Mouse (Mus musculus) lung, embryonic 16.5 days (tissue): ENCODE data around the gene Tmem40. TPM values are rescaled to one million over a fixed set of nuclear protein-coding genes. Genes with fewer than 3 reads are reported as not detected.

ENCODE experiments used
- ATAC-seq: fragments of 200-750 bp; cut with Nextera tagmentation; 2 replicates; pipeline ENCODE4 v1.8.0; 2017; ENCODE audit warnings: low read depth, mild to moderate bottlenecking, moderate library complexity
- H3K27ac ChIP-seq: fragments of 300-500 bp; sonication (generic); 2 replicates; pipeline ENCODE4 v1.5.1; 2014; ENCODE audit warnings: mild to moderate bottlenecking, control low read depth, low read length
- H3K27me3 ChIP-seq: fragments of 300-500 bp; sonication (generic); 2 replicates; pipeline ENCODE4 v1.6.1; 2014; ENCODE audit warnings: low read depth, low read length, mixed read lengths; ENCODE audit not compliant: control insufficient read depth, insufficient read depth
- H3K36me3 ChIP-seq: fragments of 300-500 bp; sonication (generic); 2 replicates; pipeline ENCODE4 v1.6.1; 2014; ENCODE audit warnings: low read length; ENCODE audit not compliant: control insufficient read depth, insufficient read depth
- H3K4me1 ChIP-seq: fragments of 300-500 bp; sonication (generic); replicated peaks from 2 replicates; pipeline ENCODE4 v1.6.1; 2014; ENCODE audit warnings: low read length, mixed read lengths; ENCODE audit not compliant: control insufficient read depth, insufficient read depth
- H3K4me2 ChIP-seq: fragments of 300-500 bp; sonication (generic); 2 replicates; pipeline ENCODE4 v1.6.1; 2014; ENCODE audit warnings: low read depth, low read length, control low read depth
- H3K4me3 ChIP-seq: fragments of 300-500 bp; sonication (generic); 2 replicates; pipeline ENCODE4 v1.5.1; 2014; ENCODE audit warnings: mild to moderate bottlenecking, low read length, control low read depth
- H3K9ac ChIP-seq: fragments of 300-500 bp; sonication (generic); 2 replicates; pipeline ENCODE4 v1.6.1; 2014; ENCODE audit warnings: low read length, control low read depth
- H3K9me3 ChIP-seq: fragments of 300-500 bp; sonication (generic); 2 replicates; pipeline ENCODE4 v1.6.1; 2016; ENCODE audit warnings: low read length; ENCODE audit not compliant: control insufficient read depth
- WGBS: fragments of 180-500 bp; shearing (Covaris S2); extraction: QIAGEN DNeasy Blood & Tissue Kit; methylation state at CpG from one replicate; pipeline ENCODE4 v1.1.7; 2014; 5-methylcytosine and 5-hydroxymethylcytosine counted together
- polyA plus RNA-seq: library from polyadenylated mRNA; unstranded; fragments of >200 nt; fragmentation: Nextera tagmentation; extraction: Ambion mirVana; gene quantifications from 2 replicates; pipeline ENCODE4 v1.2.1, GENCODE M21; 2015

The Tmem40 gene
- 2.3 and 3.8 TPM in 2 replicates for polyA plus RNA-seq

DNA sequence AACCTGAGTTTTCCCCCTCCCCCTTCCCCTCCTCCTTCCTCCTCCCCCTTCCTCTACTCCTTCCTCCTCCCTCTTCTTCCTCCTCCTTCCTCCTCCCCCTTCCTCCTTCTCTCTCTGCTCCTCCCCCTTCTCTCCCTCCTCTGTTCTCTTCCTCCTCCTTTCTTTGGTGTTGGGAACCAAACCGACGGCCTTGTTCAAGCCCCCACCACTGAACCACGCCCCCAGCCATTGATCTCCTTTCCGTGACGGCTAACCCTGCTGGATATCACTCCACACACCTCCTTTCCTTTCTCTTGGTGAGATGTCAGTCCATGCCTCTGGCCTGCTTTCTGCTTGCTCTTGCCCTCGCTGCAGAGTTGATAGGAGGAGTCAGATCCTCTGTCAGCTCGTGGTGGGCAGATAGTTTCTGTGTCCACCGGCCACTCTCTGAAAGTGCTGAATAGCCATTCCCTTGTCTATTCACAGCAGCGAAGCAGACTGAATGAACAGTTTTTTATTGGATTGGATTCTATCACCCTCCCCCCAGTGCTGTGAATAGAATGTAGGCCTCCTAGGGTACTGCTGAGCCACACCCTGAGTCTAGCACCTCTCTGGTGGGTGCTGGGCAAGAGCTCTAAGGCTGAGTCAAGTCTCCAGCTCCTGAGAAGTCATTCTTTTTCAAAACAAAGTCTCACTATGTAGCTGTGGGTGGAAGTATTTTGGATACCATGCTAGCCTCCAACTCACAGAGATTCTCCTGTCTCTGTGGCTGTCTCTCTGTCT, at the start of gene Tmem40:
TSS of gene Tmem40 (minus strand) at position 416 of the 762 bp plus-strand sequence.
- WGBS = 5% methylated on average over 9 of the region's 9 CpGs
- Histone ChIP-seq H3K27ac (peak within 1 kb of the TSS; percentile 75), H3K9me3 (no peaks in the 10 kb centered on the region), H3K4me2 (peak within 1 kb of the TSS; percentile 32; the same call in 1 of the 2 replicates), H3K27me3 (no peaks in the 10 kb centered on the region), H3K4me3 (no peak within 1 kb of the TSS), H3K4me1 (peaks cover 21% of the 10 kb centered on the region), H3K36me3 (no peaks in the 10 kb centered on the region), H3K9ac (peak within 1 kb of the TSS; percentile 24; the same call in 1 of the 2 replicates)
- peak; percentile 16; the same call in 1 of the 2 replicates for ATAC-seq

DNA sequence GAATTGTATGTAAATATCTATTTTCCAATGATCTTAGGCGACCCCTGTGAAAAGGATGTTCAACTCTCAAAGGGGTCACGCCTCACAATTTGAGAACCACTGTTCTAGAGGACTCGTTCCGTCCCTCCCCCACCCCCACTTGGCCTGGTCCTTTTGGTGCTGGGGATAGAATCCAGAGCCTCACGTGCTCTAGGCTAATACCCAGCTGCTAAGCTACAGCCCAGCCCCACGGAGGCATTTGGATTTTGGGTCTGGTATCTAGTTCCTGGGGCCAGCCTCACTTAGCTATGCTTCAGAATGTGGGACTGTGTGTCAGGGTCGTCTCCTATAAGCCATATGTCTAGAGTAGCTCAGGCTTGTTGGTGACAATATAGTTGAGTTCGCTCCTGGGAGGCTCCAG, 49.4 kb upstream of the Tmem40 start:
- Histone ChIP-seq H3K4me2 (no peak overlapping the region), H3K27me3 (no peaks in the 10 kb centered on the region), H3K4me3 (no peak overlapping the region), H3K36me3 (peaks cover 7% of the 10 kb centered on the region; the same call in 1 of the 2 replicates), H3K4me1 (peaks cover 9% of the 10 kb centered on the region), H3K9me3 (no peaks in the 10 kb centered on the region), H3K27ac (no peak overlapping the region), H3K9ac (no peak overlapping the region)
- 62% methylated on average over 8 of the region's 8 CpGs for WGBS
- ATAC-seq = no peak

DNA sequence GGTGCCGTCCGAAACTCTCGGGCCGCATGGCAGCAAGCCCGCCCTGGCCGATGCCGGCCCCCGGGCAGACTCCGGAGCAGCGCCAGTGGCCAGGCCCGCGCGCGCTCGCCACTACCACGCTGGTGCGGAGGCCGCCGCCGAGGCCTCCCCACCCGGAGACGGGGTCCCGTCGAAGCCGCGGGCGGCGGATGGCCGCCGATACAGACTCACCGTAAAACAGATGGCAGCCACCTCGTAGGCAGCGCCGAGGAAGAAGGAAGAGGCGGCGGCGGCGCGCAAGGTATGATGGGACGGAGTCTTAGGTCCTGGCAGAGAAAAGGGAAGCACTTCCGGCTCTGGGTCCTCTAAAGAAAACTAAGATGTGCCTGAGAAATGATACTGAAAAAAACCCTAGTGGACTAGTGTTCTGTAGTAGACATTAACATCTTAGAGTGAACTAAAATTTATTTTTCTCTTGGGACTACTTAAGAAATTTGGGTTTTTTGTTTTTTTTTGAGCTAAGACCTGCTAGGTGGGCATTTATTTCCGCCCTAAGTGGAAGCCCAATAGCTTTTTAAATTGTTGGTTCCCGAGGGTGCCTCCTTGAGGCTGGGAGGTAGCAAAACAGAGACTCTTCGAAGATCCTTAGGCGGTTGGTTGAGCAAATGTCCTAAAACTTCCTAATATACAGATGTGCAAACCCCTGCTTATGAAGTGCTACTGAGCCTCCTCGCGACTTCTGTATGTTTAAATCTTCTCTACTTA, 46.5 kb upstream of the Tmem40 start, which contains the start of gene Rpl32:
TSS of gene Rpl32 (minus strand) at position 260 of the 744 bp plus-strand sequence.
- Histone ChIP-seq H3K9me3 (no peaks in the 10 kb centered on the region), H3K4me1 (peaks cover 17% of the 10 kb centered on the region), H3K27ac (peak within 1 kb of the TSS; percentile 90), H3K9ac (peak within 1 kb of the TSS; percentile 100), H3K27me3 (no peaks in the 10 kb centered on the region), H3K36me3 (peaks cover 30% of the 10 kb centered on the region), H3K4me3 (peak within 1 kb of the TSS; percentile 100), H3K4me2 (peak within 1 kb of the TSS; percentile 93)
- peak; percentile 89 for ATAC-seq
- WGBS = under 1% methylated on average over 47 of the region's 47 CpGs

DNA sequence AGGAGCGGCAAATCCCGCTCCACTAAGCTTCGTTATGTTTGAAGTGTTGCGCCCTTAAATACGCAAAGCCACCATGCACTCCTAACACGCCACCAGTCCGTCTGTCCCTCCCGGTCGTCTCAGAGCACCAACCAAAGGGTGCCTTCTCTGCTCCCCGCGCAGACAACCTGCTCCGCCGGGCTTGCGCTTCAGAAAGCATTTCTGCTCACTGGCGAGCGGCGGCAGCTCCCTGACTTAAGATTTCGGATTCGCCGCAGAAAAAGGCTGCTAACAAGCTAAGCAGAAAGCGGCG, 45.9 kb upstream of the Tmem40 start:
- Histone ChIP-seq H3K4me1 (peaks cover 17% of the 10 kb centered on the region), H3K27me3 (no peaks in the 10 kb centered on the region), H3K9me3 (no peaks in the 10 kb centered on the region), H3K36me3 (peaks cover 30% of the 10 kb centered on the region), H3K27ac (peak overlapping the region; percentile 90), H3K4me3 (peak overlapping the region; percentile 100), H3K4me2 (peak overlapping the region; percentile 93), H3K9ac (peak overlapping the region; percentile 100)
- no peak for ATAC-seq
- WGBS = under 1% methylated on average over 22 of the region's 22 CpGs

DNA sequence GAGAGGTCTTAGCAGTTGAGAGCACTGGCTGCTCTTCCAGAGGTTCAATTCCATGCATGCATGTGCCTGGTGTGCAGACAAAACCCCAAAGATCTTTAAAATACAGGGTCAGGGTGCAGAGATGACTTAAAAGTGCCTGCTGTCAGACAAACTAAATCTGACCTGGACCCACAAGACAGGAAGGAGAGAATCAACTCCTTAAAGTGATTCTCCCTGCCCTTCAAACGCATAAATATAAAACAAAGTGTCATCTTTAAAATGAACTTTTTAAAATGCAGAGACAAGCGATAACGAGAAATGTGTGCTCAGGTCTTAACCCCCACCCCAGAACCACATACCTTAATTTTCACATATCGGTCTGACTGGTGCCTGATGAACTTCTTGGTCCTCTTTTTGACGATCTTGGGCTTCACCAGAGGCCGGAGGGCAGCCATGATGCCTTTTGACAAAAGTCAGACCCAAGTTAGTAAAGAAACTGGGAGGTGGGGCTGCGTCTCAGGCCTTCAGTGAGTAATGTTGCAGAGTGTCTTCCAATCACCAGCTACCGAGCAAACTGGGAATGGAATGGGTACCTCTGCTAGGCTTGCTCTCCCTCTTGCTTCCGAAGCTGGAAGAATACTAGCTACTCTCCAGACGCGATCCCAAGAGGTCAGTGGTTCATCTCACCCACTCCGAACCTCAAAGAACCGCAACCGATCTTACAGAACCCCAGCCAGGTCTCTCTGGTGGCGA, 45.4 kb upstream of the Tmem40 start:
- H3K9me3 ChIP-seq = no peaks in the 10 kb centered on the region
- peaks cover 31% of the 10 kb centered on the region for H3K36me3 ChIP-seq
- H3K4me1 ChIP-seq = peaks cover 17% of the 10 kb centered on the region
- no peaks in the 10 kb centered on the region for H3K27me3 ChIP-seq
- H3K27ac ChIP-seq = peak overlapping the region; percentile 90
- H3K4me2 ChIP-seq = peak overlapping the region; percentile 93
- WGBS = 2% methylated on average over 15 of the region's 15 CpGs
- peak overlapping the region; percentile 100 for H3K4me3 ChIP-seq
- H3K9ac ChIP-seq = peak overlapping the region; percentile 100
- ATAC-seq = no peak

DNA sequence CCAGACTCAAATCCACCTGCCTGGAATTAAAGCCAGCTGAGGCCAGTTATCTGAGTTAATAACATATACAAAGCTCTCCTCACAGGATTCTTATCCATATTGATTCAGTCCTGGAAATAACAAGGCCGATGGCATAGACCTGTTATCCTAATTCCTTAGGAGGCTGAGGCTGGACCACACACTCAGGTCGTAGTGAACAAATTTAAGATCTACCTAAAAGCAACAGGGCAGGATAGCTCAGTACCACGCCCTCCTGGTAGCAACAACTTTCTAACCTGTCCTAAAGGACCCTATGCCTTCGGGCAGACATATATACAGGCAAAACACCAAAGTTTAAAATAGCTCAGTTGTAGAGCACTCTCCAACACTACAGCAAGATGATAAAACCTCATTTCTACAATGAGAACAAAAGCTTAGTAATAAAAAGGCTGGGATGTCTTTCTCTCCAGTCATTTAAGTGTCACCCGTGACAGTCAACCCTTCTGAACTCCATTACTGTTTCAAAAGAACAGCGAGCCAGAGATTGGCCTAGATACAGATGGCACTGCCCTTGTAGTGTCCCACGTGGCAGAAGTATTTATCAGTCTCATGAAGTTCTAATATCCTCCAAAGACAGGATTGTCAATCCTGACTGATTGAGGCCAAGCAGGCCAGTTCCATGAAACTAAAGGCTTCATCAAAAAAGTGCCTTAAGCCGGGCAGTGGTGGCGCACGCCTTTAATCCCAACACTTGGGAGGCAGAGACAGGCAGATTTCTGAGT, 42.4 kb upstream of the Tmem40 start:
- Histone ChIP-seq H3K4me2 (no peak overlapping the region), H3K4me1 (peaks cover 17% of the 10 kb centered on the region), H3K27ac (no peak overlapping the region), H3K9ac (no peak overlapping the region), H3K4me3 (no peak overlapping the region), H3K9me3 (no peaks in the 10 kb centered on the region), H3K27me3 (no peaks in the 10 kb centered on the region), H3K36me3 (peaks cover 43% of the 10 kb centered on the region)
- WGBS = 58% methylated on average over 10 of the region's 10 CpGs
- ATAC-seq = no peak

DNA sequence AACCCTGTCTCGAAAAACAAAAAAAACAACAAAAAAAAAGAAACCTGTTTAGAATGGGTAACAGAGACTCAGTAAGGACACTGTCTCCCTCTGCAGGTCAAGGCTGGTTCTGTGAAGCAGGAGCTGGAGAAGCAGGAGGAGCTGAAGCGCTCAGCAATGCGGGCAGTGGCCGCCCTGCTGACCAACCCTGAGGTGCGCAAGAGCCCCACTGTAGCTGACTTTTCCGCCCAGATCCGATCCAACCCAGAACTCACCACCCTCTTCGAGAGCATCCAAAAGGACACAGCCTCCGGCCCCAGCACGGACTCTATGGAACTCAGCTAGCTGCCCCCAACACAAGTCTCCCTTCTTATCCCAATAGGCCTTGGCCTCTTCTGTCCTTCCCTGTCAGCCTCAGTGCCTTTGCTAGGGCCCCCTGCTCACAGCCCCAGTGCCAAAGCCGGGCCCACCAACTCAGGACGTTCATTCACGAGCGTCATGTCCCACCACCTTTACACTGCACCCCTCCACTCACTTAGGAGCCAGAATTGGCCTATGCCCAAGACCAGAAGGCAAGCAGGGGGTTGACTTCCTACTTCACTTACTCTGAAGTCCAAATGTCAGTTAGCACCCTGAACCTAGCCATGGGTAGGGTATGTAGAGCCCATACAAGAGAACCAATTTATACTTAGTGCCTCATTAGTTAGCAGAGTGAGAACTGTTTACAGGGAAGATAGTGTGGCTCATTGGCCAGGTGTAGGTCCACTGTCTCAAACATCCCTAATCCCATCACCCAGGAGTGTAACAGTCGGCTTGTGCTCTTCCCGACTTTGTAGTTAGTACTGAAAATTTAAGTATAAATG, 41.6 kb upstream of the Tmem40 start:
- no peaks in the 10 kb centered on the region for H3K27me3 ChIP-seq
- no peak overlapping the region for H3K4me3 ChIP-seq
- peaks cover 17% of the 10 kb centered on the region for H3K4me1 ChIP-seq
- no peaks in the 10 kb centered on the region for H3K9me3 ChIP-seq
- H3K36me3 ChIP-seq = peaks cover 51% of the 10 kb centered on the region
- WGBS = 38% methylated on average over 16 of the region's 16 CpGs
- H3K4me2 ChIP-seq = no peak overlapping the region
- H3K9ac ChIP-seq = no peak overlapping the region
- ATAC-seq = peak; percentile 51
- H3K27ac ChIP-seq = no peak overlapping the region

DNA sequence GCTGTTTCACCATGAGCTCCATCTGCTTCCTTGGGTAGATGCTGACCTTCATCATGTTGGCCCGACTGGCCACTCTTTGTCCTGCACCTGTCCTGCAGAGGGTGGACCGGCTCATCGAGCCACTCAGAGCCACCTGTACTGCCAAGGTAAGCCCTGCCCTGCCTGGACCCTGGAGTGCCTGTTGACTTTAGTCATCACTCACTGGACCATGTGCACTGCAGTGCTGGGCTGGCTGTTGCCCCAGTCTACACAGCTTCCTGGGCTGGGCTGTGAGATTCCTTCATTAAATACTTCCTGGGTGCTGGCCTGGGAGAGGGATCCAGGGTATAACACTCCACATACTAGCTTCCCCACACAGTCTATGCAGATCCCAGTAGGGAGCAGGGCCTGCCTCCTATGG, 39.6 kb upstream of the Tmem40 start:
- no peak overlapping the region for H3K27ac ChIP-seq
- H3K9me3 ChIP-seq = no peaks in the 10 kb centered on the region
- WGBS = 85% methylated on average over 3 of the region's 3 CpGs
- peaks cover 10% of the 10 kb centered on the region for H3K4me1 ChIP-seq
- H3K36me3 ChIP-seq = peaks cover 58% of the 10 kb centered on the region
- no peak for ATAC-seq
- no peak overlapping the region for H3K4me3 ChIP-seq
- no peaks in the 10 kb centered on the region for H3K27me3 ChIP-seq
- H3K9ac ChIP-seq = no peak overlapping the region
- no peak overlapping the region for H3K4me2 ChIP-seq
